Mouse (Mus musculus) MN1 (cell line): ENCODE results near the gene Gm3336.
A peak's percentile ranks its signal among the peaks of the same experiment; 100 is the strongest.

Experiments
- DNase-seq: peaks from one replicate; pipeline ENCODE4 v3.0.0-alpha.2; 2016; ENCODE audit warnings: low spot score

The Gm3336 gene

DNA sequence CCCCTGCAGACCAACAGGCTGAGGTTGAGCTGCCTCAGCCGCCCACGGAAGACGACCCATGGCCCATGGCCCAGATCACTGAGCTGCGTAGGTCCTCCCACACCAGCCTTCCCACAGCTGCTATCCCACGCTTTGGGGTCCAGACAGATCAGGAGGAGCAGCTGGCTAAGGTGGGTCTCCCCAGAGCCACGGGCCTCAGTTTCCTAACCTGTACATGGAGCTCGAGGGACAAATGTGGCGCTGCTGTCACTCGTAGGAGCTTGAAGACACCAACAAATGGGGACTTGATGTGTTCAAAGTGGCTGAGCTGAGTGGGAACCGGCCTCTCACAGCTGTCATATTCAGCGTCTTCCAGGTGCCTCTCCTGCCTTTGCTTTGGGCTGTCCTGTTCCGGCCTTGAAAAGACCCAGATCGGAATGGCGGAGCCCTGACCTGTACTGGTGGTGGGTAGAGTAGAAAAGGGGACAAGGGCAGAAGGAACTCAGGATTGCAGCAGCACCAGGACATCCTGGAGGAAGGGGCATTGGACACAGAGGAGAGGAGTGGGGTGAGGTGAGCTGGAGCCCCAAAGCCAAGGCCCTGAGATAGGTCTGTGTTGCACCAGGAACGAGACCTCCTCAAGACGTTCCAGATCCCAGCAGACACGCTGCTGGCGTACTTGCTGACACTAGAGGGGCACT lies 29.0 kb downstream of the Gm3336 start:
- no peak for DNase-seq

DNA sequence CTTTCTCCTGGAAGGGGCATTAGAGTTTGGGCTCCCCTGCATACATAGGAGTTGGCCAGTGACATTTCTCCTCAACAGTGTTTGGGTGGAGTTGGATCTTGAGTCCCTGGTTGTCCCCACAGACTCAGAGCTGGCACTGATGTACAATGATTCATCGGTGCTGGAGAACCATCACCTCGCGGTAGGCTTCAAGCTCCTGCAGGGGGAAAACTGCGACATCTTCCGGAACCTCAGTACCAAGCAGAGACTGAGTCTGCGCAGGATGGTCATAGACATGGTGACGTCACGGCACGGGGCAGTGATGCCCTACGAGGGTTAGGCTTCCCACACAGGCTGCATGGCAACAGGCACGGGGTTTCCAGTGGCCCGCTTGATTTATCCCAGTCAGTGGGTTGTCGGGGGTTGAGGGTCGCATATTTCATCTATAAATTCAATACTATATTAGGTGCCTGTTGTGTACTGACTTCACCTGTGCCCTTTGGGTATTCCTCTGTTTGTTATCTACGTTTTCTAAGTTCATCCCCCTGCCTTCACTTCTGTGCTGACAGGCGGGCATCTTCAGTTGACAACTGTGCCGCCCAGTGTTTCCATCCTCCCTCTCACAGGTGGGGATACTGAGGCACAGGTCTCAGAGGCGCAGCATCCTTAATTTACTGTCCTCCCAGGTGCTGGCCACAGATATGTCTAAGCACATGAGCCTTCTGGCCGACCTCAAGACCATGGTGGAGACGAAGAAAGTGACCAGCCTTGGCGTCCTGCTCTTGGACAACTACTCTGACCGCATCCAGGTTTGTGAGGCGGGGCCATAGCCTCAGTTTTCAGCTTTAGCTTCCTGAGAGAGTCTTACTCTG lies 30.1 kb downstream of the Gm3336 start:
- DNase-seq = no peak

DNA sequence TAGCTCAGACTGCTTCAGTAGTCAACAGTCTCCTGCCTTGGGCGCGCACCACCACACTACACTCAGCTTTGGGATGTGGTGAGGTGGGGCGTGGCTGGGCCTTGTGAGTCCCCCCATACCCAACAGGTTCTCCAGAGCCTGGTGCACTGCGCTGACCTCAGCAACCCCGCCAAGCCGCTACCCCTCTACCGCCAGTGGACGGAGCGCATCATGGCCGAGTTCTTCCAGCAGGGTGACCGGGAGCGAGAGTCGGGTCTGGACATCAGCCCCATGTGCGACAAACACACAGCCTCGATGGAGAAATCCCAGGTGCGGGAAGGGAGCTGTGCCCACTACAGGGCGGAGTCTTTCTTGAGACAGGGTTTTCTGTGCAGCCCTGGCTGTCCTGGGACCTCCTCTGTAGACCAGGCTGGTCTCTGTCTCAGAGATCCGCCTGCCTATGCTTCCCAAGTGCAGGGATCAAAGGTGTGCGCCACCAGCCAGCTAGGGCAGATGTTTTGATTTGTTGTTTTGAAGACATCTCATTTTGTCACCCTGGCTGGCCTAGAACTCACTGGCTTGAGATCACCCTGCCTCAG lies 30.8 kb downstream of the Gm3336 start:
- DNase-seq = no peak

DNA sequence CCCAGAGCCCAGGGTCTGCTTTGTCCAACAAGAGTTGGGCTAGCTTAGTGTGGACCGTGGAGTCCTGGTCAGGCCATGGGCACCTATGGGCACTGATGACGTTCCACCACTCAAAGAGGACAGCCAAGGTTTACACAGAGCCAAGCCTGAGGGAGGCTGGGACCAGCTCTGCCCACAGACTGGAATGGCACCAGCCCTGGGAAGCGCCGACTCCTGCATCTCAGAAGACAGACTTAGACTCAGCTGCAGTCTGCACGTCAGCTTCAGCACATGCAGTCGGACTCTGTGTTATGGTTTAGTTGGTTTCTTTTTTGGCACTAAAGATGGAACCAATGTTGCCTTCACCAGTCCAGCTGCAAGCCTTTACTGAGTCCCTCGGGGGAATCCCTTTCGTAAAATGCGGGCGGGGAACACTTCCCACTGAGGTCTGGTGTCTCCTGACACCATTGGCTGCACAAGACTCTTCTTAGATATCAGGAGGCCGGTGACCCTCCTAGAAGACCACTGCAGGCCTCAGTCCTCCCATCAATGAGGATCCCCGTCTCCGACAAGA lies 31.9 kb downstream of the Gm3336 start:
- no peak for DNase-seq

DNA sequence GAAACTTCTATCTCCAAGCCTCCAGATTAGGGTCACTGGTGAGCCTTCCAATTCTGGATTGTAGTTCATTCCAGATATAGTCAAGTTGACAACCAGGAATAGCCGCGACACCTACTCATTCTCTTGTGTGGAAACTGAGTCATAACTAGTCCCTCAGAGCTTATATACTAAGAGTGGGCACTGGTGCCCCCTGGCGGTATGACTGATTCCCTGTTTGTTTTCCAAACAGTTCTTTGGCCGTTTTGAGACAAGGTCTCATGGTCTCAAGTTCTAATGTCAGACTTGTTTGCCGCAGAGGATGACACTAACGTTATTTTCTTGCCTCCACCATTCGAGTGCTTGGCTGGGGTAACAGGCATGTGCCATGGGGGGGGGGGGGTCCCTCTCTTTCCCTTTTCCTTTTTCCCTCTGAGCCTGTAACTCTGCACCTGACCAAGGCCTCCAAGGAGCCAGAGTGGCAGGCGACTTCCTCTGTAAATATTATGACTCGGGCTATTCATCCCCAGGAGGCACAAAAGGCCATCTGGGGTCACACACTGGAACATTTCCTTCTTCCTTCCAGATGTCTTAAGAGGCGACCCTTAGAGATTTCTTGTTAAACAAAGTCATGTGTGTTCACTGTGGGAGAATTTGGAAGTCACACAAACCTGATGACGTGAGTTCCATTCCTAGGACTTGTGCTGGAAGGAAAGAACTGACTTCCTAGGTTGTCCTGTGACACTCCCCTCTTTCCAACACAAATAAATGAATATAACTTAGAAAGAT lies 33.8 kb downstream of the Gm3336 start:
- peak; percentile 86 for DNase-seq

DNA sequence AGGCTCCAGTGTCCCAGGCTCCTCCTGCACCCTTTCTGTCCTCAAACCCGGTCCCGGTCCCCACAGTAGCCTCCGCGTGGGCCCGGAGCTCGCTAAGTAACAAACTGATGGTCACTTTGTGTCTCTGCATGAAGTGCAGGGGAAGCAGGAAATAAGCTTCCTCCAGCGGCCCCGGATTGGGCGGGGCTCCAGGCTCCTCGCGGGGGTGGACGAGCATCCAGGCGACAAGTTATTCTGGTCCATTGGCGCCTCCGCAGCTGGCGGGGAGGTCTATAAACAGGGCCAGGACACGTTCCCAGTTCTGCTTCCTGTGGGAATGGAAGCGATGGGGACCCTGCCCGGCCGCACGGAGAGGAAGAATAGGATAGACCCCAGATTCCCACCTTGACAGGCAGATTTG lies 34.8 kb downstream of the Gm3336 start:
- DNase-seq = peak; percentile 86

DNA sequence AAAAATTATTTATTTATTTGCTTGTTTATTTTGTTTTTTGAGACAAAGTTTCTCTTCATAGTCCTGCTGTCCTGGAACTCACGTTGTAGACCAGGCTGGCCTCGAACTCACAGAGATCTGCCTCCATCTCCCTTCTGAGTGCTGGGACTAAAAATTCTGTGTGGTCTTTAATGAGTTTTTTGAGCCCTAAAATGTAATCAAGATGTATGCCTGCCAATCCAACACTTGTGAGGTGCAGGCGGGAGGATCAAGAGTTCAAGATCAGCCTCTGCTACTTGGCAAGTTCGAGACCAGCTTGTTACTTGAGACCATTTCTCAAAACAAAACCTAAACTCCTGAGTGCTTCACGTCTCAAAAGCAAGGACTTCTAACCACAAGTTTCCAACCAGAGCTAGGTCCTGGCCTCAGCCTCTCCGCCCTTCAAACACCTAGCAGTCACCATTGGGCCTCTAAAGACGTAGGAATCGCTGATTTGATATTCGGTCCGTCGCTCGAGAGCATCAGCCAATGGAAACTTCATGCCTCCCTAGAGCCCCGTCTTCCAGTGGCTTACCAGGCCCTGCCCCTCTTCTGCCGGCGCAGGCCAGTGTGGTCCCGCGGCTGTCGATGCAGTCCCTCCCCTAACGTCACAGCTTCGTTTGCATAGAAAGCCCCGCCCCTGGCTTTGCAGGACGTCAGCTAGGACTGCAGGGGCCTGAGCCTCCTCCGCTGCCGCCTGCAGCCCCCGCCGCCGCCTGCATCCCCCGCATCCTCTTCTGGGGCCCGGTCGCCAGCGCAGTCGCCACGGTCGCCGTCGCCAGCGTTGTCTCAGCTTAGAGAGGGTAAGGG lies 35.9 kb downstream of the Gm3336 start, which contains the start of gene Rab3a:
Rab3a (plus strand) TSS at position 637 of the 828 bp plus-strand sequence.
- peak; percentile 99 for DNase-seq

DNA sequence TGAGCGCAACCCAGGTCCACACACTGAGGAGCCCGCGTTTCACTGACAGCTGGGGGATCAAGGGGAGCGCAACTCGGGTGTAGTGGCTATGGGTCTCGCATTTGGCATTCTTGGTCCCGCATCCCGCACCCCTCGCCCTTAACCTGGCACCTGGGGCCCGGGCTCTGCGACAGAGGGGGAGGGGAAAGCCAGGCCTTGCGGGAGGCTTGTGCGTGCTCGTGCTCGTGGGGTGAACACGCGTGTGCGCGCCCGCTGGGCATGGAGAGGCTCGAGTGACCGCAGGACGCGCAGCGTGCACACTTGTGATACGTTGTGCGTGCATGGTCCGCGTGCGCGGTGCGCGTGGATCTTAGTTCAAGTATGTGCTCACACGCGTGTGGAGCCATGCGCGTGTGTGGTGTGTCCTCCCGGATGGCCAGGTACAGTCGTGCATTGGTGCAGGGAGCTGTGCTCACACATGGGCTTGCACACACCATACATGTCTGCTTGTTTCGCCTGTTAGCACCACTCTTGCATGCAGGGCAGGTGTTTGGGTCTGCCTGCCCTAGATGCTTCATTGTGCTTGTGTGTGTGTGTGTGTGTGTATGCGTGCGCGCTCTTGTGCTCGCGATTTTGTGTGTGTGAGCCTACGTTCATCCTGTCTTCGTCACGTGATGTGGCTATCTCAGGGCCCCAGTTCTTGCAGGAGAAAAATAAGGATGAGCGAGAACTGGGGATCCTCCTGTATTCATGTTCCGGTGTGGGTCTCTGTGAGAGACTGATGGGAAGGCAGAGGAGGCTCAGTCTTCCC lies 36.7 kb downstream of the Gm3336 start:
- peak; percentile 46 for DNase-seq

DNA sequence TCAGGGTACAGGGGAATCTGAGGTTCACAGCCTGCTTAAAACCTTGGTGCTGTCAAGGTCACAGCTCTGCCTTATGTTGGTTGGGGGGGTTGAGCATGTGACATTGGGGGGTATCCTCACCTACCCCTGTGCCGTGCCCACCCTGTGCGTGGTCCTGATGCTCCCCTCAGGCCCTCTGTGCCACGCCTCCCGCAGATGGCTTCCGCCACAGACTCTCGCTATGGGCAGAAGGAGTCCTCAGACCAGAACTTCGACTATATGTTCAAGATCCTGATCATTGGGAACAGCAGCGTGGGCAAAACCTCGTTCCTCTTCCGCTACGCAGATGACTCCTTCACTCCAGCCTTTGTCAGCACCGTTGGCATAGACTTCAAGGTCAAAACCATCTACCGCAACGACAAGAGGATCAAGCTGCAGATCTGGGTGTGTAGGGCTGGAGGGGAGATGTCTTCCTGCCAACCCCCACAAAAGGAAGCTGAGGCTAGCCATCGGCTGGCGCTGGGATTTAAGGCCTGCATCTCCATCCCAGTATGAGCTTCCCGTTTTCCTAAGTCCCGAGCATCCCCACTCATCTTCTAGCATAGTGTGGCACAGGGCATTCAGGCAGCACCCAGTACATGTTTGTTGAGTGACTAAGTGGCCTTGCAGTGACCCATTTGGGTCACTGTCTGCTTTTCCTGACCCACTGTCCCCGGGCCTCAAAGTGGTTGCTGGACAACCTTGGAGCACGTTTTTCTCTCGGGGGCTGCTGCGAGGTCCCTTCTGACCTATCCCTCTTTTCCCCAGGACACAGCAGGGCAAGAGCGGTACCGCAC lies 37.5 kb downstream of the Gm3336 start:
- no peak for DNase-seq

DNA sequence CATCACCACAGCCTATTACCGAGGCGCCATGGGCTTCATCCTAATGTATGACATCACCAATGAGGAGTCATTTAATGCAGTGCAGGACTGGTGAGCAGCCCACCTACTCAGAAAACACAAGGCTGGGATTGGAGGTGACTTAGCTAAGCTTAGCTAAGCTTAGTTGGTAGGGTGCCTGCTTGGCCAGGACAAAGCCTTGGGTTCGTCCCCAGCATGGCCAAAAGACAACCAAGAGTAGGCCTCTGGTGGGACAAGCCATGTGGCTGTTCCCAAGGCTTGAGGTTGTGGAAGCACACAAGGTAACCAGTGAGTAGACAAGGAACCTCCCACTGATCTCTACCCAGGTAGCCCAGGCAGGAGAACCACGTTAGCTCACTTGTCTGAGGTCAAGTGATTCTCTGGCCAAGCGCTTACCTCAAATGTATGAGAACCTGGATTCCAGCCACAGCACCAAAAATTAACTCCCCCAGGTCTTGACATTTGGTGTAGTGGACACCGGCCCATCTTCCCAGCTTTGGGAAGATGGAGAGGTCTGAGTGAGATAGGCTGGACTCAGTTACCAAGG lies 38.2 kb downstream of the Gm3336 start:
- DNase-seq = no peak

DNA sequence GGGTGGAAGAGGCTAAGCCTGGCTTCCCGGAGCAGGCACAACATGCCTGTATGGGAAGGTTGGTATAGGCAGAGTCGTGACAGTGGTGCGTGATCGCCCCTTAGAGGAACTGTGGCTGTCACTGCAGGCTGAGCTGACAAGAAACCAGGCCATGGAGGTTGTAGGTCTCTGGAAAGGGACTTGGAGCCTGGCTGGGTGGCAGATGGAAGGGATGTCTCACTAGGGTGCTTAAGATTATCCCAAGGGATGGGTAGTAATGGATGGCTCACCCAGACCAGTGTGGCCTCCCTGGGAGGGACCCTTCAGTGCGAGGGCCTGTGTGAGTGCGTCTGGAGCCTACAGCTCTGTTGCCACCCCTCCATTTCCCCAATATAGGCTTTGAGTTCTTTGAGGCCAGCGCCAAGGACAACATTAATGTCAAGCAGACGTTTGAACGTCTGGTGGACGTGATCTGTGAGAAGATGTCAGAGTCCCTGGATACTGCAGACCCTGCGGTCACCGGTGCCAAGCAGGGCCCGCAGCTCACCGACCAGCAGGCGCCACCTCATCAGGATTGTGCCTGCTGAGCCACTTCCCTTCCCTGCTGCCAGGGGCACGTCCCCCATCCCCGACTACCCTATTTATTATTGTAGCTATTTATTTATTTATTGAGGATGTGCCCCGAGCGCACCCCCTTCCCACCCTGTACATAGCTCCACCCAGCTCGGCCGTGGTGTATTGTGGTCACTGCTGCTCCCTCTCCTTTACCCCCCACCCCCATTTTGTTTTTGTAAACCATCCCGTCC lies 39.4 kb downstream of the Gm3336 start:
- DNase-seq = peak; percentile 81

DNA sequence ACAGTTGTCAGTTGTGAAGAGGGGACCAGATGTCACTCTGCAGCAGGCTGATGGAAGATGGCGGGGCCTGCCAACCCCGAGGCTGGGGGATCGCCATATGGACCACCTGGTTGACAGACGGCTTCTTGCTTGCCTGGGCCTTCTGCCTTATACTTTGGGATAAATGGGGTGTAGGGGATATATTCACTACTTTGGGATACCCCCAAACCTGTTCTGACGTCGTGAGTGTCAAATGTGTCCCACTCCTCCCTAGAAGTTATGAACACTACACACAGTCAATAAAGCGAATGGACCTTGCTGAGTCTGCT lies 39.9 kb downstream of the Gm3336 start:
- DNase-seq = no peak

DNA sequence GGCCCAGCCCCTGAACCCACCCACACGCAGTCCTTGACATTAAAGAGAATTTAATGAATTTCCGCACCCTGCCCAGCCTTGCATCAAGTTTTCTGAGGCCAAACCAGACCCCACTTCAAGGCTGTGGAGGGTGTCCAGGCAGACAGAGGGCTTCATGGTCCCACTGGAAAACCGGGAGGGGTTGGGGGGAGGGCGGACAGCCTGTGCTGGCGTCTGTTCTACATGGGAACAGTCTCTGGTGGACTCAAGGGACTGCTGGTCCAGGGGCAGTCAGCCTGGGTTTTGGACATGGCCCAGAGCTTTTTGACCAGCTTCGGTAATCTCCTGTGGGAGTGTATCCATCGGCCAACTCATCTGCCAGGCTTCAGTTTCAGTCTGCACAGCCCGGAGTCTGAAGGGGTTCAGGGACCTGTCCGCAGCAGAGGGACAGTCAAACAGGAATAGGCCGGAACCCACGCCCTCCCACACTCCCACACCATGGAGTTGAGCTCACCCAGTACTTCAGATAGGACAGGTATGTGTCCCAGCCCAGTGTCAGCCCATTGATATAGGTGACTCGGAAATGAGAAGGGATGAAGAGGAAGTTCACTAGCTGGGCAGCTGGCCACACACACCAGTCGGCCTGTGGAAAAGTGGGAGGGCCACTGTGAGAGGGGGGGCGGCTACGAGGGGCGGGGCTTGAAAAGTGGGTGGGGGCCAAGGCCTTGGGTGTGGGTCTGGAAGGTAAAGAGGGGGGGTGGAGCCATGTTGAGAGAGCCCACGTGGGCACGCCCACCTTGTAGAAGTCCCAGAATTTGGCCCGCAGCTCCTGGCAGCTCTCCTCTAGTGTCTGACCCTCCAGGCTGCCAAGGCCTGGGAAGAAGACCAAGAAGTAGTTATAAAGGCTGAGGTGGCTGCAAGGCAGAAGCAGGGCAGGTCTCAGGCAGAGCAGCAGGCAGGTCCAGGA lies 40.5 kb downstream of the Gm3336 start:
- DNase-seq = peak; percentile 77

DNA sequence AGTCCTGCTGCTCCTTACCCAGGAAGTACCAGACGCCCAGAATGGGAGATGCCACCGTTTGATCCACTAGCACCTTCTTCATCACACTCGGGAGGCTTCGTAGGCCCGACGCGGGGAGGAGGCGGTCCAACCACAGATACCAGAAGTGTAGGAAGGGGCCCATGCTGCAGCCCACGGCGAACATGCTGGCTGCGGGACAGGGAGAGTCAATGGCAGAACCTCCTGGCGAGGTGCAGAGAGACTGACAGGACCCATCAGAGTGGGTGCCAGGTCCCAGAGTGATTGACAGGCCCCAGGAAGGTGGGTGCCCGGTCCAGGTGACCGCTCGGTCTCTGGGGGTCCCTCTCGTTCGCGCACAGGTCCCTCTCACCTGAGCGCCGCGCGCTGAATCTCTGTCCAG lies 42.0 kb downstream of the Gm3336 start:
- DNase-seq = peak; percentile 43

DNA sequence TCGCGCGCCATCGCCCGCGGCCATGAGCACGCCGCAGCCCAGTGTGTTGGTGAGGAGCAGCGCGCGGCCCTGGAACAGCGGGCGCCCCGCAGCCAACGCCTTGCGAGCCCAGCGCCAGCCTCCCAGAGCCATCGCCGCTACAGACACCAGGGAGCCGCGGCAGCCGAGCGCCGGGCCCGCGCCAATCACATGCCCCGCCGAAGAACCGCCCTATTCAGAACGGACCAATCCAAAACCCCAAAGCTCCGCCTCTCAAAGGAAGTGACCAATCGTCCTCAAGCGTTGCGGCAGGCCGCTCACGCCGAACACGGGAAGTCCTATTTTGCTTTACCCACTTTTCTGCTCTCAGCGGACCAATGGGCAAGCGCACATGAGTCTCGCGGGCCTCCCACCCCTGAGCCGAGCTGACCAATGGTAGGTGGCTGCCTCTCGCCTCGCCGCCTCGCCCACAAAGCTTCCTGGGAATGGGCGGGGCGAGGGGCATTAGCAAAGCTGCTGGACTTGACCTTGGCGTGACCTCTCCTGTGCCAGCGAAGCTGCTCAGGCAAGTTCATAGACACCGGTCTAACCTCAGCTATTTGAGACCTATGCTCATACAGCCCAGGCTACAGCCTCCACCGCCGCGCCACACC lies 42.5 kb downstream of the Gm3336 start, which contains the start of gene Mpv17l2:
Mpv17l2 (minus strand) TSS at position 172 of the 632 bp plus-strand sequence.
- DNase-seq = peak; percentile 100

DNA sequence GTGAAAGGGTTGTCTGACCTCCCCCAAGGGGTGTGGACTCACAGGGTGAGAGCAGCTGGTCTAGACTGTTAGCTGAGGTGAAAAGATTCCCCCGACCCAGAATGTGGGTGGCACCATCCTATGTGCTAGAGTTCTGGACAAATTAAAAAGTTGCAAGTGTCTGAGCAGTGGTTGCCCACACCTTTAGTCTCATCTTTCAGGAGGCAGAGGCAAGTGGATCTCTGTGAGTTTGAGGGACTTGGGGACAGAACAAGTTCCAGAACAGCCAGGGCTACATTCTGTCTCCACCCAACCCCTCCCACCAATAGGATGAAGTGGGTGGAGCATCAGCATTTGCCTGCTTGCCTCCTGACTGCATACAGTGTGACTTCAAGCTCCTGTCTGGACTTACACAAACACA lies 43.8 kb downstream of the Gm3336 start:
- no peak for DNase-seq

DNA sequence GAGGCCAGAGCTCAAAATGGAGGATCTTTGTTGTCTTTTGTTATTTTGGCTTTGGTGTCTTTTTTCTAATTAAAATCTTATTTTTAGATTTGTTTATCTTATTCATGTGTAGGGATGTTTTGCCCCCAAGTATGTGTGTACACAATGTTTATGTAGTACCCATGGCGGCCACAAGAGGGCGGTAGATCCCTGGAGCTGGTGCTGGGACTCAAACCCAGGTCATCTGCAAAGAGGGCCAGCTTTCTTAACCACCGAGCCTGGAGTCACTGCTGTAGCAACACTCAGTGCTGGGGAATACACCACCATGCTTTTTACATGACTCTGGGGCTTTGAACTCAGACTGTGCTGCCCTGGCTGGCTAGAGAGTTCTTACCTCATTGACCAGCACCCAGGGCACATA lies 45.0 kb downstream of the Gm3336 start:
- peak; percentile 75 for DNase-seq
